Mouse (Mus musculus): ENCODE data around the gene 9230112D13Rik.

Gene 9230112D13Rik

DNA sequence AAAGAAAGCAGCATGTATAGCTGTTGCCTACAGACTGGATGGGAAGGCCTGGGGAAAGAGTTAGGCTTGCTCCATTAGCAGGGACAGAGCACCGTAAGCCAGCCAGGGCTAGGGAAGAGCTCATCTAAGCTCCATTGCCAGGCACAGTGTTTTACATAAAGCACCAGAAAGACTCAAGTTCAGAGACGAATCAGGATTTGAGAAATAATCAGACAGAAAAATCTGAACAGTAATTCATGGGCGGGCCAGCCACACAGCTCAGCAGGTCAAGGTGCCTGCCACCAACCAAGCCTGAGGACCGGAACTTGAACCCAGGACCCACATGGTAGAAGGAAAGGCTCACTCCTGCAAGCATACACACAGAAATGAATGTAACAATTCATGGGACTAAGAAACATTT, 22.9 kb downstream of the 9230112D13Rik start:
- no peak for DNase-seq (ENCODE audit: low spot score)

DNA sequence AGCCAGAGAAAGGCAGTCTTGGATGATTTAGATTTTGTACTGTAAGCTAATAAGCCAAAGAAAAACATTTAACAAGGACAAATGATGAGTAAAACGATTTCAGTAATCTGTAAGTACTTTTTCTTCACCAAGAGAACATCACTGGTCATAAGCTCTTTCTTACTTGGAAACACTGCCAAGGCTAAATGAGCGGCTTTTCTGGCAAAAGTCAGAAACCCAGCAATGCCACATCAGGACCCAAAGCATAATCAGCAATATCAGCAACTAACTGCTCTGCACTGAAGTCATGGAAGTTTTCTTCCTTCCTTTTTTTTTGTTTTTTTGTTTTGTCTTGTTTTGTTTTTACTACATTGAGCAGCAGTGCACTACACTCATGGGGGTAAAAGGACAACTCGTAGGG, 25.3 kb downstream of the 9230112D13Rik start:
- no peak for DNase-seq (ENCODE audit: low spot score)

DNA sequence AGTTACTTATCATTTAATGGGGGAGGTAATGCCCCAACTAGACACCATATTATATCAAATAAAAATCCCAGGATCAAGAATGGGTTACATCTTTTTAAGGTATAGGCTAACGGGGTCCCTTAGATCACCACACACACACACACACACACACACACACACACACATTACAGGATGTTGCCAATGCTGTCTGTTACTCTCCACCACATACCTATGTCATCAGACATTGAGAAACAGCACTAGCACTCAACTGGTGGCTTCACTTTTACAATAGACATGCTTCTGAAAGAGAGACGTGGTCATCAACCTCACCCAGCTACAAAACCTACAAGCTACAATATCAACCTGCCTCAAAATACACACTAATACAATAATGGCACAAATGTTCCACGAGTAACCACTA, 28.9 kb downstream of the 9230112D13Rik start:
- no peak for DNase-seq (ENCODE audit: low spot score)

DNA sequence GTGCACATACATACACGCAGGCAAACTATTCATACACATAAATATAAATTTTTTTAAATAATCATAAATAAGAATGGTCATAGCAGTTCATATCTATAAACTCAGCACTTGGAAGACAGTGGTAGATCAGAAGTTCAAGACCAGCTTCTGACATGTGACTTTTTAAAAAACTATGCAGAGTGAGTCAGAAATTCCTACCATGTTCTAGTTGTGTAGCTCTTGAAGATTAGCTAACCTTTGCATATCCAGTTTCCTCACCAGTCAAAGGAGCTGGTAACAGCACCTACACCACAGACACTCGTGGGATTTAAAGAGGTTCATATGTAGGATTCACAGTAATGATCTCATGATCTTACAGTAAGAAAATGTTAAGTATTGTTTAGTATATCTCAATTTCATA, 29.9 kb downstream of the 9230112D13Rik start:
- DNase-seq (ENCODE audit: low spot score) = no peak

DNA sequence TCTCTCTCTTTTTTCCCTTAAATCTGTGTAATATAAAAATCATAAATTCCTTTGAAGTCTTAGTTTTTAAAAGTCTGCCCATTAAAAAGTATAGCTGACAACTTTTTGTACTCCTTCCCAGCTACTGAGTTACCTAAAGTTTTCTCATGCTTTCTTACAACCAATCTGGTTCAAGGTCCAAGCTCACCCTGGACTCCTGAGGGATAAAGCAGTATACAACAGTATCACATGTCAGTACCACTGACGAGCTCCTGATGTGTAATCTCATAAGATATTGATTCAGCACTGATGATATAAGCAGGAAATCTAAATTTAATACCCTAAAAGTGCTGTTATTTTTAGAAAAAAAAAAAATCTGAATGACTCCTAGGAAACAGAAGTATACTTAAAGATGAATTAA, 31.6 kb downstream of the 9230112D13Rik start:
- no peak for DNase-seq (ENCODE audit: low spot score)

DNA sequence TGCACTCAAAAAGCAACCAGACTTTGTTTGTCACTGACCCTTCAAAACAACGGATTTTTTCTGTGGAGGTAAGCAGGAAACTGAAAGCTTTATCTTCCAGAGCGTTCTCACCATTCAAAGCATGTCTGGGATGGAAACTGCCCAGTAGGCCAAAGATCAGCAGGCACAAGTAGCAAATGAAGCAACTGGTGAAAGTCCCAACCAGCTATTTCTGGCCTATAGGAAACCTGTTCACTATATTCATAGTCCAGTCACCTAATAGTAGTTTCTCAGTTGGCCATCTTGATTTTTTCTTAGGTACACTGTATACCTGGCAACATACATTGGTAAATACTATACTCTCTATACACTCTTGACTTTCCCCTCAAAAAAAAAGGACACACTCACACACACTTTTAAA, 32.7 kb downstream of the 9230112D13Rik start:
- no peak for DNase-seq (ENCODE audit: low spot score)

DNA sequence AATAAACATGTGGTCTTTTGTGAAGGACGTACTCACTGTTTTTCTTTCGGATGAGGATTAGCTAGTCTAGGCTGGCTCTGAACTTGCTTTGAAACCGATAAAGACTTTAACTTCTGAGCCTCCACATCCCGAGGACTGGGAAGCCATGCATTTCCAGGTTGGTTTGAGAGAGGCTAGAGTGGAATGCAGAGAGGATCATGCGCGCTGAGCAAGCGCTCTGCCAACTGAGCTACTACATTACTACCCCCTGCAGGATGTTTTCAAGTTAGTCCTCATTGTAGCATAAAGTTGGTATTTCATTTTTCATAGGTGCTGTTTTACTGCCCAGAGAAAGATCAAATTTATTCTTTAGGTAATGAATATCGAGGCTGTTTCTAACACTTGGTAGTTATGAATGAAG, 36.4 kb downstream of the 9230112D13Rik start:
- DNase-seq (ENCODE audit: low spot score) = no peak

DNA sequence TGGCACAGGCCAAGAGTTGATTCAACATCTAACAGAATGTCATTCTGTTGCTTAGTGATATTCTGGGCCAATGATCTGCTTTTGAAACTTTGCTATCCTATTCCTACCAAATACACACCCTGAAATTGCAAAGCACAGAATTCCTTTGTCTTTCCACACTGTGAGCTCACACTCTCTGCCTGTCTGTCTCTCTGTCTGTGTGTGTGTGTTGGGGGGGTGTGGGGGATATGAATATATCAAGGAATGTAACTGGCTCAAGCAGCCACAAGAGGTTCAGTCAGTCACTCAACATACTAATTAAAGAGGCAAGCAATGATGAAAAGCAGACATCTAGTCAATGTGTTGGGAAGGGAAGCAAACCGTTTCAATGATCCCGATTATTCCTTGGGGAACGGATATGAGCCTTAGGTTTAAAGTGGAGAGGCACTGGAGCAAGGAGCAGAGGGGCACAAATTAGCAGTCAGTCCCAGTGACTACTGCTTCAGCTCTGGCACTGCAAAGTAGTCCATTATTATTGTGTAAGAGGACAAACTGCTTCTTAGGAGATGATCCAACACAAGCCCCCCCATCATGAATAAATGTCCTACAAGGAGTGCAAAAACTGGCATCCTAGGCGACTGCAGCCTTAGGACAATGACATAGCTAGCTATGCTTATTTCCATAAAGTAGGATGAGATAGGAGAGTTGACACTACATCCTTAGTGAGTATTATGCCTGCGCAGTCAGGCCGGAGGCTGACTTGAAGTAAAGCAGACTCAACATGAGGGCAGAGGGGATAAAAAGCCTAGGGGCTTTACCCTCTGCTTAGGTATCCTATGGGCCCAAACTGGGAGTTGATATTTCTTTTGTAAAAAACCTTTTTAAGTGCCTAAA, 38.9 kb downstream of the 9230112D13Rik start:
- no peak for DNase-seq (ENCODE audit: low spot score)

DNA sequence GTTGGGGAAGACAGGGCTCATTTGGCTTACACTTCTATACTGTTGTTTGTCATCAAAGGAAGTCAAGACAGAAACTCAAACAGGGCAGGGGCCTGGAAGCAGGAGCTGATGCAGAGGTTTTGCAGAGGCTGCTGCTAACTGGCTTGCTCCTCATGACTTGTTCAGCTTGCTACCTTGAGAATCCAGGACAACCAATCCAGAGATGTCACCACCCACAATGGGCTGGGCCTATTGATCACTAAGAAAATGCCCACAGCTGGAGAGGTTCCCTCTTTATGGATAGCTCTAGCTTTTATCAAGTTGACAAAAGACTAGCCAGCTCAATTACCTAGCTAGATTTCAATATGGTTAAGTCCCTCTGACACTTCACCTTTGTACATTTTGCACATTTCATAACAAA, 51.0 kb downstream of the 9230112D13Rik start:
- no peak for DNase-seq (ENCODE audit: low spot score)

DNA sequence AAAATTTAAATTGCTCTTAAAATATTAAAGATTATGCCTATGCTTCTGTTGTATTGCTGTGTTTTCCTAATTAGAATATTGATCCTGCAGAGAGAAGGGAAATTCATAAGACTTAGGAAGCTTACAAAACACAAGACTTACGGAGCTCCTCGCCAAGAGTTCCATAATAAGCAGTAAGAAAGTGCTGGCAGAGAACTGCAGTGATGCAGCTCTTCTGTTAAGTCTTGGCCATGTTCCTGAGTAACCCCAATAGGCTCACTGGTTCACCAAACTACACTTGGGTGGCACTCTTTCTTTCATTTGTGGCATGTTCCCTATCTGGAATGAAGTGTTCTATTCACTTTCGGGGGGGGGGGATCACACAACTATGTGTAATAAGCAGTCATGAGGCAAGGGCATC, 56.3 kb downstream of the 9230112D13Rik start:
- DNase-seq (ENCODE audit: low spot score) = no peak
